21 mouse cellular contexts compared by ENCODE assay signal in the genomic region with DNA sequence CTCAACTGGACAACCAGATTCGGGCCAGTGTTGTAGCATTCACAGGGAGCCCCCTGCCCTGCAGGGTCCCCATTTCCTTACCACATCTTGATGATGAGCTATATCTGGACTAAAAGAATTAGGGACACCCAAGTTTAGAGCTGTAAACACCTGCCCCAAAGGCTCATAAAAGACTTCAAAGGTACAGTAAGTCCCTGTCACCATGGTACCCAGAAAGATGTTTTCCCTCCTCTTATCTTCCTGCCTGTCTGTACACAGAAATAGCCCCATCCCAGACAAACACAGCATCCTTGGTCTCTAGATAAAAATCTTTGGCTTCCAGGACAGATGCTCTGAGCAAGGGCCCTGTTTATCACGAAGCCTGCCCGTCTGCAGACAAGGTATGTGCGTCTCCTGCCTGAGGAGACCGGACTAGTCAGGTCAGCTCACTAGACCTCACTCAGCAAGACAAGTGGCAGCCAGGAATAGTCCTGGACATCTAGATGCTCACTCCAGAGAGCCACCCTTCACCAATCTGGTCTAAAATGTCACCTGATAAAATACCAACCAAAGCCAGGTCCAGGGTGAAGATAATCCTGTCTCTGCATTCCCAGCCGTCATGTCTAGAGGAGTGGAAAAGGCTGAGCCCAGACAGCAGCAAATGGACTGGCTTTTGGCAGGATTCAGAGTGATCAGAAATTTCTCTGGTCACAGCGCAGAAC. TPM values are rescaled to one million over a fixed set of nuclear protein-coding genes. Genes with fewer than 3 reads are reported as not detected.
DNase-seq lines count a peak whose midpoint lies in the region; ATAC-seq lines count a peak whose summit lies in the region.
"Had no signal": no experiment of that assay in that cellular context is flagged by ENCODE, and none has a peak within 500 bp of the region (broad histone marks: within the 10 kb centered on the region; RNA-seq: fewer than 3 reads in every experiment).

No protein-coding gene starts in this region.

- ATAC-seq in limb, embryonic 15.5 days (ENCODE audit: insufficient number of reproducible peaks, low FRiP score, low TSS enrichment, low read depth): peak; percentile 37; the same call in 1 of the 2 replicates
- ATAC-seq in heart, embryonic 13.5 days (ENCODE audit: extremely low read depth, insufficient number of reproducible peaks, low FRiP score, low TSS enrichment): no peak
- no peak for ATAC-seq in liver, embryonic 15.5 days (ENCODE audit: insufficient read depth)
- ATAC-seq in neural tube, embryonic 15.5 days (ENCODE audit: low FRiP score): no peak
- ATAC-seq: forebrain, embryonic 16.5 days; intestine, embryonic 15.5 days had no signal

- H3K27ac ChIP-seq in limb, embryonic 15.5 days: no peak overlapping the region
- H3K27ac ChIP-seq in limb, embryonic 10.5 days: no peak overlapping the region
- peak overlapping the region; percentile 88 for H3K27ac ChIP-seq in heart, embryonic 10.5 days
- peak overlapping the region; percentile 96 for H3K27ac ChIP-seq in heart, embryonic 13.5 days (replicated peaks)
- H3K27ac ChIP-seq in liver, embryonic 15.5 days (replicated peaks): peak overlapping the region; percentile 74
- H3K27ac ChIP-seq in neural tube, embryonic 15.5 days (replicated peaks): no peak overlapping the region
- H3K27ac ChIP-seq: intestine, embryonic 15.5 days; kidney, embryonic 15.5 days; layer of hippocampus, adult 2 months; left cerebral cortex, adult 2 months; limb, embryonic 13.5 days; midbrain, embryonic 10.5 days had no signal

- no peak for DNase-seq in limb, embryonic 10.5 days (ENCODE audit: low spot score)
- no peak for DNase-seq in heart, embryonic 10.5 days (ENCODE audit: low spot score)
- DNase-seq in adrenal gland, postnatal 4 days (ENCODE audit: low spot score in 2 of 2): no peak
- DNase-seq: adrenal gland, postnatal 25 days; cerebellum, postnatal 10 days; lung, postnatal 10 days; right cerebral cortex, adult 18-20 months had no signal

- H3K9me3 ChIP-seq in limb, embryonic 15.5 days: no peaks in the 10 kb centered on the region
- no peaks in the 10 kb centered on the region for H3K9me3 ChIP-seq in limb, embryonic 10.5 days (replicated peaks)
- no peaks in the 10 kb centered on the region for H3K9me3 ChIP-seq in heart, embryonic 10.5 days
- no peaks in the 10 kb centered on the region for H3K9me3 ChIP-seq in heart, embryonic 13.5 days
- no peaks in the 10 kb centered on the region for H3K9me3 ChIP-seq in liver, embryonic 15.5 days (replicated peaks)
- H3K9me3 ChIP-seq in neural tube, embryonic 15.5 days (replicated peaks): no peaks in the 10 kb centered on the region
- H3K9me3 ChIP-seq: intestine, embryonic 15.5 days; kidney, embryonic 15.5 days; limb, embryonic 13.5 days; midbrain, embryonic 10.5 days had no signal

- H3K4me1 ChIP-seq in limb, embryonic 15.5 days: 0 out of 2 replicates have a peak, but pooled peaks cover under 1% of the 10 kb centered on the region
- H3K4me1 ChIP-seq in limb, embryonic 10.5 days: peaks cover 16% of the 10 kb centered on the region
- peaks cover 99% of the 10 kb centered on the region for H3K4me1 ChIP-seq in heart, embryonic 10.5 days
- H3K4me1 ChIP-seq in heart, embryonic 13.5 days: peaks cover 100% of the 10 kb centered on the region
- peaks cover 69% of the 10 kb centered on the region for H3K4me1 ChIP-seq in liver, embryonic 15.5 days (replicated peaks)
- 0 out of 2 replicates have a peak, but pooled peaks cover 4% of the 10 kb centered on the region for H3K4me1 ChIP-seq in neural tube, embryonic 15.5 days
- H3K4me1 ChIP-seq: intestine, embryonic 15.5 days had no signal

- no peak overlapping the region for H3K9ac ChIP-seq in limb, embryonic 15.5 days
- H3K9ac ChIP-seq in heart, embryonic 13.5 days: peak overlapping the region; percentile 74
- H3K9ac ChIP-seq in liver, embryonic 15.5 days: no peak overlapping the region
- H3K9ac ChIP-seq in neural tube, embryonic 15.5 days (replicated peaks): no peak overlapping the region
- H3K9ac ChIP-seq: intestine, embryonic 15.5 days; kidney, embryonic 15.5 days; limb, embryonic 13.5 days had no signal

- no peaks in the 10 kb centered on the region for H3K36me3 ChIP-seq in limb, embryonic 15.5 days
- H3K36me3 ChIP-seq in limb, embryonic 10.5 days: no peaks in the 10 kb centered on the region
- peaks cover 33% of the 10 kb centered on the region for H3K36me3 ChIP-seq in heart, embryonic 10.5 days
- peaks cover 19% of the 10 kb centered on the region for H3K36me3 ChIP-seq in heart, embryonic 13.5 days
- H3K36me3 ChIP-seq in liver, embryonic 15.5 days (replicated peaks): peaks cover 48% of the 10 kb centered on the region
- H3K36me3 ChIP-seq in neural tube, embryonic 15.5 days: no peaks in the 10 kb centered on the region
- H3K36me3 ChIP-seq: intestine, embryonic 15.5 days; kidney, embryonic 15.5 days; limb, embryonic 13.5 days; midbrain, embryonic 10.5 days had no signal

- H3K4me3 ChIP-seq in limb, embryonic 15.5 days: no peak overlapping the region
- H3K4me3 ChIP-seq in limb, embryonic 10.5 days: no peak overlapping the region
- peak overlapping the region; percentile 32; the same call in 1 of the 2 replicates for H3K4me3 ChIP-seq in heart, embryonic 10.5 days
- no peak overlapping the region for H3K4me3 ChIP-seq in heart, embryonic 13.5 days
- no peak overlapping the region for H3K4me3 ChIP-seq in liver, embryonic 15.5 days (replicated peaks)
- H3K4me3 ChIP-seq in neural tube, embryonic 15.5 days (replicated peaks): no peak overlapping the region
- H3K4me3 ChIP-seq: erythroblast, embryonic 14.5 days; intestine, embryonic 15.5 days; kidney, embryonic 15.5 days; layer of hippocampus, adult 2 months; left cerebral cortex, adult 2 months; limb, embryonic 13.5 days; midbrain, embryonic 10.5 days had no signal

- H3K27me3 ChIP-seq in limb, embryonic 15.5 days: no peaks in the 10 kb centered on the region
- H3K27me3 ChIP-seq in limb, embryonic 10.5 days (ENCODE audit: low read depth, poor library complexity, severe bottlenecking): peaks cover 11% of the 10 kb centered on the region
- H3K27me3 ChIP-seq in heart, embryonic 10.5 days (ENCODE audit: insufficient read depth, poor library complexity, severe bottlenecking): no peaks in the 10 kb centered on the region
- H3K27me3 ChIP-seq in heart, embryonic 13.5 days (replicated peaks): no peaks in the 10 kb centered on the region
- H3K27me3 ChIP-seq in liver, embryonic 15.5 days: no peaks in the 10 kb centered on the region
- H3K27me3 ChIP-seq in neural tube, embryonic 15.5 days (replicated peaks): peaks cover 5% of the 10 kb centered on the region; the same call in 1 of the 2 replicates
- H3K27me3 ChIP-seq: intestine, embryonic 15.5 days had no signal

- H3K4me2 ChIP-seq in limb, embryonic 15.5 days: no peak overlapping the region
- peak overlapping the region; percentile 46 for H3K4me2 ChIP-seq in heart, embryonic 13.5 days
- no peak overlapping the region for H3K4me2 ChIP-seq in liver, embryonic 15.5 days
- H3K4me2 ChIP-seq in neural tube, embryonic 15.5 days: no peak overlapping the region
- H3K4me2 ChIP-seq: intestine, embryonic 15.5 days; kidney, embryonic 15.5 days; limb, embryonic 13.5 days had no signal

- 65% methylated on average over 7 of the region's 7 CpGs for WGBS in limb, embryonic 15.5 days
- 85% methylated on average over 7 of the region's 7 CpGs for WGBS in limb, embryonic 10.5 days
- WGBS in heart, embryonic 10.5 days: 40% methylated on average over 7 of the region's 7 CpGs
- WGBS in heart, embryonic 13.5 days: 38% methylated on average over 7 of the region's 7 CpGs
- 52% methylated on average over 7 of the region's 7 CpGs for WGBS in liver, embryonic 15.5 days (ENCODE audit: insufficient replicate concordance)
- 88% methylated on average over 7 of the region's 7 CpGs for WGBS in neural tube, embryonic 15.5 days

RNA-seq across cellular contexts. Expression of a gene that starts 21.1 kb away (rescaled TPM):
- polyA plus RNA-seq in limb, embryonic 15.5 days (2015; fragmentation: Nextera tagmentation; extraction: Ambion mirVana): 4.1 and 5.3 TPM in 2 replicates
- 2.0 TPM in 2 replicates for polyA plus RNA-seq in limb, embryonic 10.5 days (2016; fragmentation: Nextera tagmentation; extraction: Ambion mirVana)
- polyA plus RNA-seq in heart, embryonic 10.5 days (2016; fragmentation: Nextera tagmentation; extraction: Ambion mirVana): 37.7 and 60.1 TPM in 2 replicates
- 29.3 and 32.8 TPM in 2 replicates for polyA plus RNA-seq in heart, embryonic 13.5 days (2015; fragmentation: Nextera tagmentation; extraction: Ambion mirVana)
- 11.4 TPM in 2 replicates for polyA plus RNA-seq in liver, embryonic 15.5 days (2015; fragmentation: Nextera tagmentation; extraction: Ambion mirVana)
- 1 to 10 TPM; 2.4 TPM for total RNA-seq in adrenal gland, postnatal 4 days (2021)
- 0.92 and 3.1 TPM in 2 replicates for polyA plus RNA-seq in neural tube, embryonic 15.5 days (2015; fragmentation: Nextera tagmentation; extraction: Ambion mirVana)

RNA-seq across cellular contexts. Expression of a gene that starts 31.7 kb away (rescaled TPM):
- 7.2 and 11.3 TPM in 2 replicates for polyA plus RNA-seq in limb, embryonic 15.5 days (2015; fragmentation: Nextera tagmentation; extraction: Ambion mirVana)
- 2.8 and 3.8 TPM in 2 replicates for polyA plus RNA-seq in limb, embryonic 10.5 days (2016; fragmentation: Nextera tagmentation; extraction: Ambion mirVana)
- 10.9 and 12.9 TPM in 2 replicates for polyA plus RNA-seq in heart, embryonic 10.5 days (2016; fragmentation: Nextera tagmentation; extraction: Ambion mirVana)
- 13.9 and 14.2 TPM in 2 replicates for polyA plus RNA-seq in heart, embryonic 13.5 days (2015; fragmentation: Nextera tagmentation; extraction: Ambion mirVana)
- polyA plus RNA-seq in liver, embryonic 15.5 days (2015; fragmentation: Nextera tagmentation; extraction: Ambion mirVana): 1.9 and 2.0 TPM in 2 replicates
- 1 to 10 TPM; 5.5 to 6.3 TPM for total RNA-seq in adrenal gland, postnatal 4 days (2021)
- 26.1 and 32.6 TPM in 2 replicates for polyA plus RNA-seq in neural tube, embryonic 15.5 days (2015; fragmentation: Nextera tagmentation; extraction: Ambion mirVana)
- total RNA-seq: monocyte, adult 5-6 weeks; neutrophil, adult 5-6 weeks had no signal

Comparison
In these comparisons a context has a peak if more than half of its experiments do, and no peak if none do; other contexts are left out.
1. H3K27ac ChIP-seq: peak in heart, embryonic 10.5 days (single experiment), heart, embryonic 13.5 days (single experiment) and liver, embryonic 15.5 days (single experiment); none in limb, embryonic 15.5 days (single experiment), limb, embryonic 10.5 days (single experiment) and neural tube, embryonic 15.5 days (single experiment).